ENCODE assay signal across 12 mouse cellular contexts in the genomic region with DNA sequence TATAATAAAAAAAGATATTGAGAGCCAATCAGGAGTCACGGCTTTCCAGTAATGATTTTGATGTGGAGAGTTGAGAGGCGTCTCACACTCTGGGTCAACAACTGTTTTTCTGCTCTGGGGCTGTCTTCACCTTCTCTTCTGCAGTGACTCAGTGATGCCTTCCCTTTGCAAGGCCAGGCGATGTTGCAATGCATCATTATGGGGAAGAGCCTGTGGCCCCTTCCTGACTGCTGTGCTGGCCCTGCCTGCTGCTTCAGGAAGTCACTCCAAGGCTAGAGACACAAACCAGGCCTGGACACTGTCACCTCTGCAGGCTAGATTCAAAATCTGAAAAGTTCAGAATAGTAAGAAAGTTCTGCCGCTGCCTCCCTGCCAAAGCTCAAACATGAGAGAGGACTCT. TPM values are rescaled to one million over a fixed set of nuclear protein-coding genes. Genes with fewer than 3 reads are reported as not detected.
A peak's percentile ranks its signal among the peaks of the same experiment; 100 is the strongest.
DNase-seq lines count a peak whose midpoint lies in the region; ATAC-seq and TF ChIP-seq lines count a peak whose summit lies in the region.
"Had no signal": no experiment of that assay in that cellular context is flagged by ENCODE, and none has a peak within 500 bp of the region (broad histone marks: within the 10 kb centered on the region; RNA-seq: fewer than 3 reads in every experiment).

No protein-coding gene starts in this region.

- TF ChIP-seq POLR2A in bone marrow, adult 2 months (IDR thresholded peaks at IDR 0.05; ENCODE audit: borderline replicate concordance, control insufficient read depth, low read depth, low read length): no peak
- no peak for TF ChIP-seq POLR2A in thymus, adult 2 months (IDR thresholded peaks at IDR 0.05; ENCODE audit: control insufficient read depth, extremely low read depth, insufficient read depth, low read length, poor library complexity)

- TF ChIP-seq CTCF in bone marrow, adult 2 months (IDR thresholded peaks at IDR 0.05; ENCODE audit: control insufficient read depth, insufficient read depth, low read length): no peak
- TF ChIP-seq CTCF in thymus, adult 2 months (IDR thresholded peaks at IDR 0.05; ENCODE audit: borderline replicate concordance, control insufficient read depth, extremely low read depth, insufficient read depth, low read length, poor library complexity): no peak

- no peaks in the 10 kb centered on the region for H3K27me3 ChIP-seq in heart, embryonic 12.5 days (replicated peaks)
- no peaks in the 10 kb centered on the region for H3K27me3 ChIP-seq in midbrain, embryonic 14.5 days (ENCODE audit: control insufficient read depth, insufficient read depth, low read length)
- H3K27me3 ChIP-seq in thymus, adult 2 months (ENCODE audit: control insufficient read depth, insufficient read depth, low read length): no peaks in the 10 kb centered on the region
- H3K27me3 ChIP-seq: neural tube, embryonic 12.5 days had no signal

- peaks cover 17% of the 10 kb centered on the region for H3K4me1 ChIP-seq in heart, embryonic 12.5 days (replicated peaks)
- peaks cover 7% of the 10 kb centered on the region; the same call in 1 of the 2 replicates for H3K4me1 ChIP-seq in bone marrow, adult 2 months (ENCODE audit: control insufficient read depth, insufficient read depth, low read length)
- no peaks in the 10 kb centered on the region for H3K4me1 ChIP-seq in midbrain, embryonic 14.5 days (ENCODE audit: control insufficient read depth, insufficient read depth, low read length)
- H3K4me1 ChIP-seq in thymus, adult 2 months (replicated peaks; ENCODE audit: control insufficient read depth, insufficient read depth, low read length): no peaks in the 10 kb centered on the region
- H3K4me1 ChIP-seq: neural tube, embryonic 12.5 days had no signal

- H3K27ac ChIP-seq in heart, embryonic 12.5 days (ENCODE audit: poor library complexity, severe bottlenecking): peak overlapping the region; percentile 61; the same call in 1 of the 2 replicates
- peak overlapping the region; percentile 65; the same call in 1 of the 2 replicates for H3K27ac ChIP-seq in bone marrow, adult 2 months (ENCODE audit: control insufficient read depth, insufficient read depth, low read depth, low read length, poor library complexity)
- H3K27ac ChIP-seq in midbrain, embryonic 14.5 days (replicated peaks; ENCODE audit: low read depth, low read length): no peak overlapping the region
- H3K27ac ChIP-seq in thymus, adult 2 months (ENCODE audit: control insufficient read depth, insufficient read depth, low read length): no peak overlapping the region
- H3K27ac ChIP-seq: neural tube, embryonic 12.5 days had no signal

- H3K9me3 ChIP-seq in heart, embryonic 12.5 days (replicated peaks): no peaks in the 10 kb centered on the region
- H3K9me3 ChIP-seq in midbrain, embryonic 14.5 days (ENCODE audit: control insufficient read depth, low read length): no peaks in the 10 kb centered on the region
- H3K9me3 ChIP-seq: neural tube, embryonic 12.5 days had no signal

- intact Hi-C loops in heart, postnatal 10 days (cut with DNase I): no loop called here
- intact Hi-C loops in left cerebral cortex, postnatal 14 days (cut with DNase I): no loop called here

- no peak overlapping the region for H3K4me3 ChIP-seq in heart, embryonic 12.5 days
- no peak overlapping the region for H3K4me3 ChIP-seq in bone marrow, adult 2 months (replicated peaks; ENCODE audit: control insufficient read depth, low read depth, low read length)
- no peak overlapping the region for H3K4me3 ChIP-seq in midbrain, embryonic 14.5 days (replicated peaks; ENCODE audit: low read depth, low read length)
- H3K4me3 ChIP-seq in thymus, adult 2 months (ENCODE audit: control insufficient read depth, insufficient read depth, low read length): no peak overlapping the region
- H3K4me3 ChIP-seq: neural tube, embryonic 12.5 days had no signal

- no peak for DNase-seq in heart, postnatal 10 days
- peak; percentile 80 for DNase-seq in NIH3T3 (ENCODE audit: low read depth)
- DNase-seq in lung, postnatal 4 days: peak; percentile 55
- no peak for DNase-seq in left cerebral cortex, postnatal 14 days (ENCODE audit: low spot score in 2 of 2)
- no peak for DNase-seq in midbrain, embryonic 14.5 days
- DNase-seq in thymus, adult 2 months: no peak
- DNase-seq: cerebellum, adult 9-10 months; kidney, adult 18-20 months; right cerebral cortex, postnatal 14 days had no signal

- 59% methylated on average over 4 of the region's 4 CpGs for WGBS in heart, embryonic 12.5 days
- 53% methylated on average over 4 of the region's 4 CpGs for WGBS in bone marrow, adult 2 months
- 98% methylated on average over 4 of the region's 4 CpGs for WGBS in midbrain, embryonic 14.5 days
- WGBS in thymus, adult 2 months: 90% methylated on average over 4 of the region's 4 CpGs

- H3K9ac ChIP-seq in heart, embryonic 12.5 days: no peak overlapping the region
- H3K9ac ChIP-seq in midbrain, embryonic 14.5 days (replicated peaks; ENCODE audit: low read length): no peak overlapping the region
- H3K9ac ChIP-seq: neural tube, embryonic 12.5 days had no signal

- no peak for ATAC-seq in heart, embryonic 12.5 days (ENCODE audit: insufficient number of reproducible peaks, low FRiP score)
- no peak for ATAC-seq in midbrain, embryonic 14.5 days (ENCODE audit: low FRiP score, low TSS enrichment)

- H3K4me2 ChIP-seq in heart, embryonic 12.5 days: no peak overlapping the region
- no peak overlapping the region for H3K4me2 ChIP-seq in midbrain, embryonic 14.5 days (ENCODE audit: low read length)
- H3K4me2 ChIP-seq: neural tube, embryonic 12.5 days had no signal

- peaks cover 3% of the 10 kb centered on the region; the same call in 1 of the 2 replicates for H3K36me3 ChIP-seq in heart, embryonic 12.5 days
- H3K36me3 ChIP-seq in midbrain, embryonic 14.5 days (ENCODE audit: control insufficient read depth, insufficient read depth, low read length): no peaks in the 10 kb centered on the region
- no peaks in the 10 kb centered on the region for H3K36me3 ChIP-seq in thymus, adult 2 months (ENCODE audit: control insufficient read depth, insufficient read depth, low read length)
- H3K36me3 ChIP-seq: neural tube, embryonic 12.5 days had no signal

RNA-seq across cellular contexts. Expression of a gene that starts 11.9 kb away (rescaled TPM):
- 97.0 and 99.7 TPM in 2 replicates for polyA plus RNA-seq in heart, embryonic 12.5 days (2016; fragmentation: Nextera tagmentation; extraction: Ambion mirVana)
- 100 to 1,000 TPM; 185 to 196 TPM for total RNA-seq in heart, postnatal 10 days (2021)
- polyA plus RNA-seq in bone marrow, adult 2 months (2011; ENCODE audit: insufficient read depth, insufficient read length, low replicate concordance, missing spikeins): 33.0 and 38.7 TPM in 2 replicates
- total RNA-seq in left cerebral cortex, postnatal 14 days (2021): 1 to 10 TPM; 2.2 to 2.6 TPM
- polyA plus RNA-seq in midbrain, embryonic 14.5 days (2014; fragmentation: Nextera tagmentation; extraction: Ambion mirVana): 0.54 and 1.8 TPM in 2 replicates
- 5.9 and 8.7 TPM in 2 replicates for polyA plus RNA-seq in thymus, adult 2 months (2012; rRNA removed)

Comparison
In these comparisons a context has a peak if more than half of its experiments do, and no peak if none do; other contexts are left out.
1. H3K27ac ChIP-seq: peak in heart, embryonic 12.5 days (single experiment) and bone marrow, adult 2 months (single experiment); none in midbrain, embryonic 14.5 days (single experiment) and thymus, adult 2 months (single experiment).
2. DNase-seq: peak in NIH3T3 (single experiment) and lung, postnatal 4 days (2 of 2); none in heart, postnatal 10 days (0 of 2), left cerebral cortex, postnatal 14 days (0 of 2), midbrain, embryonic 14.5 days (single experiment) and thymus, adult 2 months (single experiment).